Mouse (Mus musculus) CH12F3 (cell line): Measurements from ENCODE around the gene Tnni3k.

Experiments
- in situ Hi-C: fragments of 300-500 bp; cut with MboI; formaldehyde crosslinking; loops from 2 replicates; pipeline ENCODE4 v1.14.3; 2020; ENCODE audit warnings: low sequenced_read_pairs

The Tnni3k gene

DNA sequence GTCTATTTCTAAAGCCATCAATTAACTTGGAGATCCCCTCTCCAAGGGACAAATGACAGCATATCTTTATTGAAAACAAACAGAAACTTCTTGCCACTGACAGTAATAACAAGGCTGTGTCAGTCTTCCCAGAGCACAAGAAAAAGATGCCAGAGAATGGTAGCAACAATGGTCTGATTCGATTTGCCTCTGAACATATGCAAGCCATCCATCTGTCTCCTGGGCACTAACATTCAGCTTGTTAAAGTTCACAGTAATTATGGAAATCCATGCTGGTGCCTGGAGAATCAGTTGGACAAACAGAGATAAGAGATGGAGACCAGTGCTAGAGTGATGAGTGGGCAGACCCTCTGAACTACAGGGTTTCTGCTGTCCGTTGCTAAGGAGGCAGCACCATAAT is 102.1 kb downstream of the Tnni3k start:
- in situ Hi-C loops: no loop called here

DNA sequence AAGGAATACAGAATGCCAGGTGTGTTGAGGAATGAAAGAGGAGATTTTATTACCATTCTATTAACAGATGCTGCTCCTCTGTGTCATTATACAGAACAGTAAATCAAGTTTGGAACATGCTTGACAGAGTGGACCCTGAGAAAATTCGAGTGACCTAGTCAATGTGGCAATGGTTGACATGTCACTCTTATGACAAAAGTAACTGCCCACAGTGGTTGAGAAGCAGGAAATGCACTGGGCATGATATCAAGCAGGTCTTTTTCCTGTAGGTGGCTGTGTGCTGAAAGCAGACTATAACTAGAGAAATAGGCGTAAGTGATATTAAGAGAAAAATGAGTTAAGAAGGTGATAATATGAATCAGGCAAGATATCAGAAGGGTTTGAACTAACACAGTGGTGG is 105.7 kb downstream of the Tnni3k start:
- in situ Hi-C loops: no loop called here

DNA sequence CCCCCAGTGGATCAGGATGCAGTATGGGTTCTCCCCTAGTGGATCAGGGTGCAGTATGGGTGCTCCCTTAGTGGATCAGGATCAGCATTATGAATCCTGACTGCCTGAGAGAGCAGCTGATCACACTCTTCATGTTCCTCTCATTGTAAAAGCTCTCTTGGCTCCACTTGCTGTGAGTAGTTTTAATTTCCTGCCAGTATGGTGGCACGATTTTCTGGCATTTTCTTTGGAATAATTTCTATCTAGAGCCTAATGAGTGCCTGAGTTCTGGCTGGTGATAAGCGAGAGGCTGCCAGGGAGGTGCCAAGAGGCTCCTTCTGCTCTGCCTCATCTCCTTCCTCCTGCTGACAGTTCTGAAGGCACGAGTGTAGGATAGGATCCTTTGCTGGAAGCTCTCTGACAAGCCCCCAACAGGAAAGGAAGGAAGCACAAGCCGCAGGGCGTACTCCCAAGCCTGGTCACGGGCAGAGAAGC is 109.5 kb downstream of the Tnni3k start:
- in situ Hi-C loops: no loop called here

- in situ Hi-C loops: no loop called here
Observed at GRCm38 (mm10) chr3:154927757-154928156, 127.5 kb downstream of the Tnni3k start.

GRCm38 (mm10) chr3:154924936-154925335 is 130.3 kb downstream of the Tnni3k start:
- in situ Hi-C loops: no loop called here

- in situ Hi-C loops: no loop called here
Observed at GRCm38 (mm10) chr3:154915566-154915965, 139.6 kb downstream of the Tnni3k start.

DNA sequence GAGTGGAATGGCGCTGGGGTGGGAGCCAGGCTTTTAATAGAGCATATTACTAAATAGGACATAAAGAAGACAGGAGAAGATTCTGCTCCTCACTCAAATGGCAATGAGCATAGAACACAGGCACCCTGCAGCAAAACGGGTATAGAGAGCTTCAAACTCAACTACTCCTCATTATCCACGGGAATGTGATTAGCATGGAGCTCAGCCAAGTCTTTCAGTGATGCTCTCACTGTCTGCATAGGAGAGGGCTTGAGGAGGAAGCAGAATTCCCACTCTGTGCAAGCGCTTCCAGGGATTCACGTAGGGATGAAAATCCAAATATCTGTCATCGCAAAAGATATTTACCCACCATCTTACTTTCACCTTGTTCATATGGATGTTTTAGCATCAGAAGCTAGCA is 141.6 kb downstream of the Tnni3k start:
- in situ Hi-C loops: no loop called here

GRCm38 (mm10) chr3:154896737-154897136 is 158.5 kb downstream of the Tnni3k start:
- in situ Hi-C loops: no loop called here

- in situ Hi-C loops: no loop called here
Observed at GRCm38 (mm10) chr3:154893225-154893624, 162.0 kb downstream of the Tnni3k start.

DNA sequence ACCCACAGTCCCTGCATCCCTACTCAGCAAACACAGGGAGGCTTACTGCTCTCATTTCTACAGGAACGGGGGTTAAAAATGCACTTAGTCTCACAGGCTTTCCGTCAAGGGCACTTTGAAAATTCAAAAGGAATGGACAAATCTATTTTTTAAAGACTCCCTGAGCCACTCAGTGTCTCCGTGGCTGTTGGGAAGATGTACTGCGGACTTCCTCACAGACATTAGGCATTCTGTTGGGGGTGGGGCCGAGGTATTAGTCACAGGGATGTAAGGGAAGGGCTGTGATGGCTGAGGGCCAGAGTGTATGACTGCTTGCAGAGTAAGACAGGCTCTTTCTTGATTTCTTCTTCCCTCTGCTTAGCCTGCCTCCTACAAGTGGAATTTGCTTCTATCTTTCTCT is 169.8 kb downstream of the Tnni3k start:
- in situ Hi-C loops: no loop called here

GRCm38 (mm10) chr3:154885048-154885447 is 170.2 kb downstream of the Tnni3k start:
- in situ Hi-C loops: no loop called here

GRCm38 (mm10) chr3:154881428-154881986 is 173.7 kb downstream of the Tnni3k start:
- in situ Hi-C loops: no loop called here

- in situ Hi-C loops: no loop called here
Observed at GRCm38 (mm10) chr3:154880536-154880939, 174.7 kb downstream of the Tnni3k start.

DNA sequence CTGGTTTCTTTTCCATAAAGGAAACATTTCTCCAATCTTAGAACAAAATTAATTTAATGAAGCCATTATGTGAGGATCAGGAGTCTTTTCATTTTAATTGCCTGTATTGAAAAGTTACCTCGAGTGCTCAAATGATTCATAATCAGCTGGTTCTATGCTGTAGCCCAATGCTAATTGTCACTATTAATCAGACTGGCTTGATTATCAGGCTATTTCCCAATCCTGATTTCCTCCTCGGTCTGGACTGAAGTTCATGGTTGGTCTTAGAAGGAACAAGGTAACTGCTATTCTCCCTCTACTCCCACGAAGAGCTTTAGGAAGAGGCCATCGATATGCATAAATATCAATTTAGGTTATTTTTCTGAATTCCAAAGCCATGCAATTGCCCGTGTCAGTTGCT is 175.1 kb downstream of the Tnni3k start:
- in situ Hi-C loops: no loop called here

DNA sequence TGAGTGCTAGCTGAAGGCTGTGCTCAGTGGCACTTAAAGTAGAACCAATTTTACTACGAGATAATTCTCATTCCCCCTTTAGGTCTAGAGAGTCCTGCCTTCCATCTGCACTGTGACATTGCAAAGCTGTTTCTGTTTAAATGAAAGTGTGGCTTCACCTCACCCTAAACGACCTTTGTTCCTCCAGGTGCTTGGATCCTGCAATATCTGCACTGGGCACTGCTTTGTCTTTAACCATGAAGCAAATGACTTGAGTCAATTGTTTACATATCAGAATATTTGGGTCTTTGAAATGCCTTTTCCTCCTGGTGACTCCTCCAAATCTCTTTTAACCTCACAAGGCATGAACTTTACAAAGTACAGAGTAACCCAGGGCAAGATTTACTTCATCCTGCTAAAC is 175.7 kb downstream of the Tnni3k start:
- in situ Hi-C loops: no loop called here

GRCm38 (mm10) chr3:154879080-154879479 is 176.1 kb downstream of the Tnni3k start:
- in situ Hi-C loops: no loop called here

DNA sequence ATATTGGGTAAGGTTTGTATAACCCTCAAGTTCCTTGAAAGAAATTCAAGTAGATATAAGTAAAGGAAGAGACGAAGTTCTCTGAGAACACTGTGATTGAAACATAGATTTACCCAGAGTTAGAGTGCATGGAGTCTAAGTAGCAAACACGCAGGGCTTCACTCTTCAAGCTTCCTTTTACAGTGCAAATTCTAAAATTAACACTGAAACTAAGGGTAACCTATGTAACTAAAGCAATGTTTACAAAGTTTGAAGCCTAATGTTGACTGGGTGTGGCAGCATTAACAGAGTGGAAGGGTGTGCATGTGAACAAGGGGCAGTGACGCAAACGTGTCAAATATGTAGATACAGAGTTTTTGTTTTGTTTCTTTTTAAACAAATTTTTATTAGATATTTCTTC is 186.4 kb downstream of the Tnni3k start:
- in situ Hi-C loops: no loop called here

DNA sequence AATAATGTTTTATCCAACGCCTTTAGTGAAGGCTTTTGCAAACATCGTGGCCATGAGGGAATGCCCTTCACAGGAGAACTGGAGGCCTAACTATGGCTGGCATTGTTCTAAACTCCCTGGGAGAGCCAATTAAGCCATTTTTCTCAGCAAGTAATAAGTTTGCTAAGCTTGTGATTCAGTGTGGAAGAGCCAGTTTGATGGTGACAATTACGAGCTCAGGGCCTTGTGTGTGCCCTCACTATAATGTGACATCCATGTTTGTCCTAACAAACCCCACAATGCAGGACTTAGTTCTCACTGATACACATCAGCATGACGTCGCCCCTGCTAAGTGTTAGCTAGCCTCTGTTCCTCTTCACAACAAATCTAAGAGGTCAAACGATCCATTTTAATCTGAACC is 193.3 kb downstream of the Tnni3k start:
- in situ Hi-C loops: no loop called here

- in situ Hi-C loops: no loop called here
Observed at GRCm38 (mm10) chr3:154859721-154860120, 195.5 kb downstream of the Tnni3k start.

GRCm38 (mm10) chr3:154853257-154853656 is 201.9 kb downstream of the Tnni3k start:
- in situ Hi-C loops: no loop called here

- in situ Hi-C loops: no loop called here
Observed at GRCm38 (mm10) chr3:154852281-154852680, 202.9 kb downstream of the Tnni3k start.

GRCm38 (mm10) chr3:154842247-154842646 is 213.0 kb downstream of the Tnni3k start:
- in situ Hi-C loops: no loop called here

GRCm38 (mm10) chr3:154841076-154841475 is 214.1 kb downstream of the Tnni3k start:
- in situ Hi-C loops: no loop called here
